Mouse (Mus musculus) testis, postnatal 10 days (tissue): ENCODE measurements around the gene G6pc.
"Not testable (repeated sequence)": the region's sequence is repeated elsewhere in the genome, so short reads cannot be mapped to it uniquely, and the experiment has no call there.

Source experiments
- DNase-seq: peaks from one replicate; pipeline ENCODE4 v3.0.0; 2021; ENCODE audit warnings: low spot score

G6pc gene

GRCm38 (mm10) chr11:101367326-101367935 is at the start of gene G6pc:
TSS of gene G6pc (plus strand) at chr11:101367561.
- DNase-seq, result no peak

GRCm38 (mm10) chr11:101323609-101324008 is 43.8 kb upstream of the G6pc start:
- peak; percentile 86 for DNase-seq

GRCm38 (mm10) chr11:101324763-101325162 is 42.6 kb upstream of the G6pc start, which contains the start of gene Aoc2:
TSS of gene Aoc2 (plus strand) at chr11:101325063.
- no peak for DNase-seq

- peak; percentile 46 for DNase-seq
Observed at GRCm38 (mm10) chr11:101325201-101325600, 42.2 kb upstream of the G6pc start.

- DNase-seq, result no peak
Observed at GRCm38 (mm10) chr11:101326147-101326546, 41.2 kb upstream of the G6pc start.

GRCm38 (mm10) chr11:101327311-101327710 is 40.0 kb upstream of the G6pc start:
- no peak for DNase-seq

- peak; percentile 72 for DNase-seq
Observed at GRCm38 (mm10) chr11:101328941-101329635, 38.3 kb upstream of the G6pc start.

GRCm38 (mm10) chr11:101330371-101330924 is 36.9 kb upstream of the G6pc start, which contains the start of gene Aoc3:
TSS of gene Aoc3 (plus strand) at chr11:101330605.
- peak; percentile 58 for DNase-seq

- DNase-seq, result not testable (repeated sequence)
Observed at GRCm38 (mm10) chr11:101330961-101331360, 36.4 kb upstream of the G6pc start.

GRCm38 (mm10) chr11:101332537-101332936 is 34.8 kb upstream of the G6pc start:
- no peak for DNase-seq

GRCm38 (mm10) chr11:101334023-101334422 is 33.3 kb upstream of the G6pc start:
- no peak for DNase-seq

- no peak for DNase-seq
Observed at GRCm38 (mm10) chr11:101334516-101334915, 32.8 kb upstream of the G6pc start.

GRCm38 (mm10) chr11:101335685-101336084 is 31.7 kb upstream of the G6pc start:
- DNase-seq, result no peak

GRCm38 (mm10) chr11:101338123-101338760 is 29.1 kb upstream of the G6pc start:
- no peak for DNase-seq

- no peak for DNase-seq
Observed at GRCm38 (mm10) chr11:101347083-101347775, 20.1 kb upstream of the G6pc start.

- no peak for DNase-seq
Observed at GRCm38 (mm10) chr11:101348774-101349173, 18.6 kb upstream of the G6pc start.

- no peak for DNase-seq
Observed at GRCm38 (mm10) chr11:101349216-101349615, 18.1 kb upstream of the G6pc start.

- DNase-seq, result no peak
Observed at GRCm38 (mm10) chr11:101351100-101351720, 16.2 kb upstream of the G6pc start.

- DNase-seq, result no peak
Observed at GRCm38 (mm10) chr11:101351721-101352111, 15.6 kb upstream of the G6pc start.

GRCm38 (mm10) chr11:101353436-101353835 is 13.9 kb upstream of the G6pc start:
- no peak for DNase-seq

- no peak for DNase-seq
Observed at GRCm38 (mm10) chr11:101354438-101355010, 12.8 kb upstream of the G6pc start.
